Mouse (Mus musculus) neural tube, embryonic 14.5 days (tissue): ENCODE data around the gene Dnph1. TPM values are rescaled to one million over a fixed set of nuclear protein-coding genes. Genes with fewer than 3 reads are reported as not detected.

Source experiments
- ATAC-seq: fragments of 200-750 bp; cut with Nextera tagmentation; 2 replicates; pipeline ENCODE4 v1.8.0; 2017; ENCODE audit warnings: low read depth, mild to moderate bottlenecking, moderate TSS enrichment, moderate library complexity
- H3K27ac ChIP-seq: fragments of 300-500 bp; sonication (generic); 2 replicates; pipeline ENCODE4 v1.5.1; 2014; ENCODE audit warnings: low read depth, mild to moderate bottlenecking, control low read depth, low read length, moderate library complexity, mixed read lengths
- H3K27me3 ChIP-seq: fragments of 300-500 bp; sonication (generic); 2 replicates; pipeline ENCODE4 v1.6.1; 2014; ENCODE audit warnings: low read length; ENCODE audit not compliant: control insufficient read depth, insufficient read depth
- H3K36me3 ChIP-seq: fragments of 300-500 bp; sonication (generic); 2 replicates; pipeline ENCODE4 v1.6.1; 2014; ENCODE audit warnings: low read length, mixed read lengths; ENCODE audit not compliant: control insufficient read depth, insufficient read depth
- H3K4me1 ChIP-seq: fragments of 300-500 bp; sonication (generic); 2 replicates; pipeline ENCODE4 v1.6.1; 2014; ENCODE audit warnings: low read length; ENCODE audit not compliant: control insufficient read depth, insufficient read depth
- H3K4me2 ChIP-seq: fragments of 300-500 bp; sonication (generic); 2 replicates; pipeline ENCODE4 v1.6.1; 2014; ENCODE audit warnings: mild to moderate bottlenecking, low read depth, low read length, control low read depth
- H3K4me3 ChIP-seq: fragments of 300-500 bp; sonication (generic); 2 replicates; pipeline ENCODE4 v1.5.1; 2014; ENCODE audit warnings: low read depth, low read length, control low read depth, mixed read lengths
- H3K9ac ChIP-seq: fragments of 300-500 bp; sonication (generic); replicated peaks from 2 replicates; pipeline ENCODE4 v1.6.1; 2014; ENCODE audit warnings: low read depth, mild to moderate bottlenecking, control low read depth, low read length, mixed read lengths
- H3K9me3 ChIP-seq: fragments of 300-500 bp; sonication (generic); 2 replicates; pipeline ENCODE4 v1.6.1; 2016; ENCODE audit warnings: low read length; ENCODE audit not compliant: control insufficient read depth
- WGBS: fragments of 180-500 bp; shearing (Covaris S2); extraction: QIAGEN DNeasy Blood & Tissue Kit; methylation state at CpG from one replicate; pipeline ENCODE4 v1.1.7; 2014; 5-methylcytosine and 5-hydroxymethylcytosine counted together
- polyA plus RNA-seq: library from polyadenylated mRNA; unstranded; fragments of >200 nt; fragmentation: Nextera tagmentation; extraction: Ambion mirVana; gene quantifications from 2 replicates; pipeline ENCODE4 v1.2.1, GENCODE M21; 2014

The Dnph1 gene
- polyA plus RNA-seq, 1 experiment from 2014 or later: 12.5 TPM

DNA sequence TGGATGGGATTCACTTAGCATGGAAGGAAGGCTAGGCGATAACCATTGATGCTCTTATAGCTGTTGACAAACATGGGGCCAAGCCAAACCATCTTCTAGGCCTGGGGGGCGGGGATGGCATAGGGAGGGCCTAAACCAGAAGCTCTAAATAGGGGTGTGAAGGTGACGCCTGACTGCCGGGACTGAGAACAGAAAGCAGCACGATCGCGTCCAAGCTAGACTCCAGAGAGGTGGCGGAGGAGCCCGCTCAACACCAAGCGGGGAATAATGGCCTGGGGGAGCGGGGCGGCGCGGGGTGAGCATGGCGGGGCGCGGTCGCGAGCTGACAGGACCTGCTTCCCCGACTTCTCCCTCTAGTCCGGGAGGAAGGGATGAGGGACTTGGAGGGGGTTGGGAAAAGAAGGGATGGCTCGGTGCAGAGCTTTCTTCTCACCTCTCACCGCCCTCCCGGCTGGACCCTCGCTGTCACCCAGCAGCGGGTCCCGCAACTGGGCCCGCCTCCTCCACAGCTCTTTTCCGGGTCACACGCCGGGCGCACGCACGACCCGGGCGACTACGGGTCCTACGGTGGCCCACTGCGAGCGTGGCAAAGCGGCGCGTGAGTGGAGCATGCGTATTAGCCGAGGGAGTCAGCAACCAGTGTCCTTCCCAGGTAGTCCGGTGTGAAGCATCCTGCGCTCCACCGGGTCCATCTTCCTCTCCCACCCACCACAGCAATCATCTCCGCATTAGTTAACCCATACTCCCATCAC lies 49.5 kb downstream of the Dnph1 start, which contains the start of gene Cul9:
Gene Cul9 (minus strand): TSS at position 576 of the 752 bp plus-strand sequence.
- Histone ChIP-seq H3K4me1 (peaks cover 10% of the 10 kb centered on the region; the same call in 1 of the 2 replicates), H3K9ac (peak within 1 kb of the TSS; percentile 83), H3K4me3 (peak within 1 kb of the TSS; percentile 74), H3K36me3 (peaks cover 25% of the 10 kb centered on the region), H3K27me3 (no peaks in the 10 kb centered on the region), H3K9me3 (no peaks in the 10 kb centered on the region), H3K4me2 (peak within 1 kb of the TSS; percentile 46), H3K27ac (no peak within 1 kb of the TSS)
- ATAC-seq: peak; percentile 91
- WGBS: 2% methylated on average over 38 of the region's 49 CpGs

DNA sequence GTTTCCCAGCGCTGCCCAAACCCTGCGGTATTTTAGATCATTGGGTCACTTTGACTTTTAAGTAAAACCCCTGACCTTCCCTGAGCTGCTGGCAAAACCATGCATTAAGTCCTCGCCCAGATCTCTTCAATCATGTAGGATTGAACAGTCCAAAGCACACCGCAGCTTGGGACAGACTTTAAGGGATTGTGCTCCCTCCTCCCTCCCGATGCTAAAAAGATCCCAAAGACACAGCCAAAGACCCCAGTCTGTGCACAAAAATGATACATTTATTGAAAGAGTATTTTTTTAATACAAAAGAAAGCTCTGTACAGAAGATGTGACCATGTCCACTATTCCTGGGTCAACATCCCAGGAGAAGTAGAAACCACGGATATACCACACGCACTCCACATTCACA lies 50.1 kb downstream of the Dnph1 start:
- no peak overlapping the region for H3K27ac ChIP-seq
- no peaks in the 10 kb centered on the region for H3K9me3 ChIP-seq
- peak overlapping the region; percentile 74 for H3K4me3 ChIP-seq
- H3K36me3 ChIP-seq: peaks cover 25% of the 10 kb centered on the region
- no peak for ATAC-seq
- H3K27me3 ChIP-seq: no peaks in the 10 kb centered on the region
- peak overlapping the region; percentile 46 for H3K4me2 ChIP-seq
- H3K4me1 ChIP-seq: peaks cover 10% of the 10 kb centered on the region; the same call in 1 of the 2 replicates
- peak overlapping the region; percentile 83; the same call in 1 of the 2 replicates for H3K9ac ChIP-seq
- 14% methylated on average over 7 of the region's 7 CpGs for WGBS

DNA sequence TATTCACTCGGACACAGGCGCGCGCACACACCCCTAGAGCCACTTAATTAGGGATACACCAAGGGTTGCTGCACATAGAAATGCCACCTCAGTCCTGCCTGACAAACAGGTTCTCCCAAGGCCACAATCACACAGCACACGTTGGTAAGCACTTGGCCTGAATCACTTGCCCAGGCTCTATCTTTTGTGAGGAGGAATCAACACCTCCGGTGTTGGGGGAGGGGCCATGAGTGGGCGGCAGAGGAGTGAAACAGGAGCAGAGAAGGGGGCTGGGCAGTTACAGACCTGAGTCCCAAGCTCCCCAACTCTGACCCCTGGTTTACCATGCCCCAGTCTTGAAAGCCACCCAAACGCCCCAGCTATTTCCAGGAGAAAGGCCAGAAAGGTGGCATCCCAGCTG lies 50.5 kb downstream of the Dnph1 start:
- H3K9me3 ChIP-seq: no peaks in the 10 kb centered on the region
- no peak for ATAC-seq
- H3K9ac ChIP-seq: no peak overlapping the region; the same call in 1 of the 2 replicates
- H3K36me3 ChIP-seq: peaks cover 29% of the 10 kb centered on the region
- no peak overlapping the region for H3K27ac ChIP-seq
- H3K4me1 ChIP-seq: peaks cover 10% of the 10 kb centered on the region; the same call in 1 of the 2 replicates
- no peak overlapping the region for H3K4me2 ChIP-seq
- H3K27me3 ChIP-seq: no peaks in the 10 kb centered on the region
- no peak overlapping the region for H3K4me3 ChIP-seq
- WGBS: 10% methylated on average over 8 of the region's 8 CpGs

DNA sequence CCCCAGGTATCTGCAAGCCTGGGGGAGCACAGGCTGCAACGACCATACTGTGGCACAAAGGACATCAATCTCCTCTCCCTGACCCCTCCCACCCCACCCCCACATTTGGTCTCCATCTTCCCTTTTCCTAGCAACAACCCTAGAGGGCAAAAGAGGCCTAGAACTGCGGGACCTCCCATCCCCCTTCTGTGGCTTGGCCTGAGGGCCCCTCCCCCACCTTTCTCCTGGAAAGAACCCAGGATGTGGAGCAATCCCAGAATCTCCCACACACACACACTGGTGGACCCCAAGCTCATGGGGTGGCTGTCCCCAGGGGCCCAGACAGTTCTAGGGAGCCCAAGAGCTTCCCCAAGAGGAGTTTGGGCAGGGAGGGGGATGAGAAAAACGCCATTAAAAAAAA lies 51.4 kb downstream of the Dnph1 start:
- no peak overlapping the region for H3K4me2 ChIP-seq
- peaks cover 29% of the 10 kb centered on the region for H3K36me3 ChIP-seq
- no peak overlapping the region for H3K27ac ChIP-seq
- no peak for ATAC-seq
- no peaks in the 10 kb centered on the region for H3K27me3 ChIP-seq
- no peaks in the 10 kb centered on the region for H3K9me3 ChIP-seq
- 30% methylated on average over 3 of the region's 3 CpGs for WGBS
- H3K4me1 ChIP-seq: peaks cover 17% of the 10 kb centered on the region
- H3K4me3 ChIP-seq: no peak overlapping the region
- H3K9ac ChIP-seq: no peak overlapping the region

DNA sequence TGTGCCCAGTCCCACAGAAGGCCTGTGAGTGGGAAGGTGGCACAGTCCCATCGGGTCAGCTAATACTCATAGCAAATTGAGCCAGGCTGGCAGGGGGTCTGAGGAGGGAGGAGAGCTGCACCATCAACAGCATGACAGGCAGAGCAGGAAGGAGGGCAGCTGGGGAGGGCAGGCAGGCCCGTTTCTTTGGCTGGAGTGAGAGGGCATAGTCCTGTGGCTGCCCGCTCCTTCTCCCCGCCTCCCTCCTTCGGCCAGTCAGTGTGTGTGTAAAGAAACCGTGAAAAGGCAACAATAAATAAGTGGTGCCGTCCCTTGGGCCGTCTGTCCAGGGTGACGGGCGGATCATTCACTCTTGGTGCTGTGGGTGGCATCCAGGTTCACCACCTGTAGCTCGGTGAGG lies 52.2 kb downstream of the Dnph1 start:
- no peak overlapping the region for H3K27ac ChIP-seq
- H3K4me2 ChIP-seq: no peak overlapping the region
- no peak overlapping the region for H3K9ac ChIP-seq
- peaks cover 24% of the 10 kb centered on the region for H3K36me3 ChIP-seq
- H3K4me1 ChIP-seq: peaks cover 25% of the 10 kb centered on the region
- ATAC-seq: no peak
- WGBS: 48% methylated on average over 11 of the region's 11 CpGs
- no peak overlapping the region for H3K4me3 ChIP-seq
- H3K27me3 ChIP-seq: no peaks in the 10 kb centered on the region
- H3K9me3 ChIP-seq: no peaks in the 10 kb centered on the region

DNA sequence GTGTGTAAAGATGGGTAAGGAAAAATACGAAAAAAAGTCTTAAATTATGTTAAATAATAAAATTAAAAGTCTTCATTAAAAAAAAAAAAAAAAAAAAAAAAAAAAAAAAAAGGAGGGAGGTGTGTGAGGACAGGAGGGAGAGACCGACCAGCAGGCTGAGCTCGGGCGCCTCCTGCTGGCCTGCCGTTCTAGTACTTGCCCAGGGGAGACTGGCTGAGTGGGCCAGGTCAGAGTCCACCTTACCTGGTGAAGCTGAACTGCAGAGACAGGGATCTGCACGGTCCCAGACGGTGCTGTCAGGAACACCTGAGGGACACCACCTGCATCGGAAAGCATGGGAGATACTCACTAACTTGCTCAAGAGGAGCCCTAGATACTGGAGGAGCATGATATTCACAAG lies 52.7 kb downstream of the Dnph1 start:
- 27% methylated on average over 8 of the region's 8 CpGs for WGBS
- Histone ChIP-seq H3K27ac (no peak overlapping the region), H3K27me3 (no peaks in the 10 kb centered on the region), H3K9me3 (no peaks in the 10 kb centered on the region), H3K4me1 (peaks cover 29% of the 10 kb centered on the region), H3K9ac (no peak overlapping the region), H3K4me2 (no peak overlapping the region), H3K36me3 (peaks cover 23% of the 10 kb centered on the region), H3K4me3 (no peak overlapping the region)
- ATAC-seq: no peak

Other genes with a start within 250 kb of the Dnph1 start
- 80.4 and 83.6 TPM in 2 replicates for gene Polr1c, start 248.7 kb upstream of the Dnph1 start, polyA plus RNA-seq
- gene Yipf3, start 248.6 kb upstream of the Dnph1 start, polyA plus RNA-seq: 91.5 and 101 TPM in 2 replicates
- 9.1 and 10.1 TPM in 2 replicates for gene Lrrc73, start 243.2 kb upstream of the Dnph1 start, polyA plus RNA-seq
- 21.8 and 24.7 TPM in 2 replicates for gene Tjap1, start 213.7 kb upstream of the Dnph1 start, polyA plus RNA-seq
- gene Dlk2, start 199.3 kb upstream of the Dnph1 start, polyA plus RNA-seq: 13.8 and 18.8 TPM in 2 replicates
- 9.3 and 9.9 TPM in 2 replicates for gene Abcc10, start 168.4 kb upstream of the Dnph1 start, polyA plus RNA-seq
- 30.0 and 32.5 TPM in 2 replicates for gene Zfp318, start 113.0 kb upstream of the Dnph1 start, polyA plus RNA-seq
- gene Crip3, start 67.8 kb upstream of the Dnph1 start, polyA plus RNA-seq: 2.2 and 2.4 TPM in 2 replicates
- gene Slc22a7, start 58.3 kb upstream of the Dnph1 start, polyA plus RNA-seq: not detected in 2 replicates
- gene Ttbk1, start 9.0 kb upstream of the Dnph1 start, polyA plus RNA-seq: 6.3 and 7.0 TPM in 2 replicates
- gene Cul9, start 49.7 kb downstream of the Dnph1 start, polyA plus RNA-seq: 15.7 and 18.5 TPM in 2 replicates
- 5.4 and 5.5 TPM in 2 replicates for gene Srf, start 59.5 kb downstream of the Dnph1 start, polyA plus RNA-seq
- 7.9 and 23.7 TPM in 2 replicates for gene Ptk7, start 132.8 kb downstream of the Dnph1 start, polyA plus RNA-seq
- 27.7 and 32.1 TPM in 2 replicates for gene Klc4, start 149.3 kb downstream of the Dnph1 start, polyA plus RNA-seq
- 59.9 and 64.4 TPM in 2 replicates for gene Mrpl2, start 149.5 kb downstream of the Dnph1 start, polyA plus RNA-seq
- 30.1 and 33.8 TPM in 2 replicates for gene Cul7, start 153.6 kb downstream of the Dnph1 start, polyA plus RNA-seq
- 44.7 and 49.6 TPM in 2 replicates for gene Rrp36, start 177.6 kb downstream of the Dnph1 start, polyA plus RNA-seq
- 263 and 301 TPM in 2 replicates for gene Mea1, start 182.1 kb downstream of the Dnph1 start, polyA plus RNA-seq
- gene Klhdc3, start 184.2 kb downstream of the Dnph1 start, polyA plus RNA-seq: 151 and 161 TPM in 2 replicates
- 69.9 and 83.9 TPM in 2 replicates for gene Ppp2r5d, start 208.4 kb downstream of the Dnph1 start, polyA plus RNA-seq
- gene Pex6, start 214.8 kb downstream of the Dnph1 start, polyA plus RNA-seq: 18.2 and 22.1 TPM in 2 replicates
- 2.1 TPM in 2 replicates for gene Gnmt, start 232.5 kb downstream of the Dnph1 start, polyA plus RNA-seq